9 mouse cellular contexts compared by ENCODE assay signal in the genomic region with DNA sequence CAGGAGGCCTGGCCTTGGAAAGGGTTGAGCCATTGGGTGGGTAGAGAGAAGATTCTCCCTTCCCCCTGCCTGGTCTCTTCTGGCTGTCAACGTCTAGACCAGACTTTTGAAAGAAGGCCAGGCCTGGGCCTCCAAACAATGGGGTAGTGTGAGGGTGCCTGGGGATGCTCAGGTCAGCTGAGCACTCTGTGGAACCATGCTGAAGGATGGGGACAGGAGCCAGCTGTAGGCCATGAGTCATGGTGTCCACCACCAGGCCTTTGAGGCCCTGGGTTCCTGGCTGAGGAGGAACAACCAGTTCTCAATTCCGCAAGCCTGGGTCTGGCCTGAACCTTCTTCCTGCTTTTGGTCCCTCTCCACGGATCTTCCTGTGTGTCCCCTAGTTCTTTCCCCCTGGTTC. TPM values are rescaled to one million over a fixed set of nuclear protein-coding genes. Genes with fewer than 3 reads are reported as not detected.
A peak's percentile ranks its signal among the peaks of the same experiment; 100 is the strongest.
DNase-seq lines count a peak whose midpoint lies in the region; ATAC-seq lines count a peak whose summit lies in the region.
"Had no signal": no experiment of that assay in that cellular context is flagged by ENCODE, and none has a peak within 500 bp of the region (broad histone marks: within the 10 kb centered on the region; RNA-seq: fewer than 3 reads in every experiment).

No protein-coding gene starts in this region.

- no peaks in the 10 kb centered on the region for H3K36me3 ChIP-seq in heart, embryonic 11.5 days (ENCODE audit: control insufficient read depth, insufficient read depth, low read length)
- no peaks in the 10 kb centered on the region for H3K36me3 ChIP-seq in hindbrain, embryonic 14.5 days (replicated peaks; ENCODE audit: control insufficient read depth, insufficient read depth)

- no peak for ATAC-seq in heart, embryonic 11.5 days (replicated peaks; ENCODE audit: insufficient number of reproducible peaks, low FRiP score, low TSS enrichment)
- no peak for ATAC-seq in hindbrain, embryonic 14.5 days (ENCODE audit: low FRiP score)

- H3K4me1 ChIP-seq in heart, embryonic 11.5 days (ENCODE audit: control insufficient read depth, insufficient read depth, low read length), result peaks cover 9% of the 10 kb centered on the region; the same call in 1 of the 2 replicates
- H3K4me1 ChIP-seq in brown adipose tissue, adult 24 weeks (ENCODE audit: control insufficient read depth, insufficient read depth, insufficient read length, low read length), result peaks cover 11% of the 10 kb centered on the region
- H3K4me1 ChIP-seq in hindbrain, embryonic 14.5 days (replicated peaks; ENCODE audit: control insufficient read depth, insufficient read depth, low read length), result no peaks in the 10 kb centered on the region

- H3K4me3 ChIP-seq in heart, embryonic 11.5 days (ENCODE audit: low read depth, low read length), result no peak overlapping the region
- no peak overlapping the region for H3K4me3 ChIP-seq in brown adipose tissue, adult 24 weeks (ENCODE audit: insufficient read depth, low read depth, low read length)
- no peak overlapping the region for H3K4me3 ChIP-seq in hindbrain, embryonic 14.5 days (replicated peaks; ENCODE audit: low read length)

- H3K27me3 ChIP-seq in heart, embryonic 11.5 days (ENCODE audit: control insufficient read depth, insufficient read depth, low read length), result no peaks in the 10 kb centered on the region
- H3K27me3 ChIP-seq in hindbrain, embryonic 14.5 days (ENCODE audit: control insufficient read depth, insufficient read depth, low read length), result no peaks in the 10 kb centered on the region

- 54% methylated on average over 3 of the region's 3 CpGs for WGBS in heart, embryonic 11.5 days (ENCODE audit: insufficient replicate concordance)
- WGBS in hindbrain, embryonic 14.5 days, result 56% methylated on average over 3 of the region's 3 CpGs

- H3K9ac ChIP-seq in heart, embryonic 11.5 days (ENCODE audit: low read depth, low read length), result no peak overlapping the region
- H3K9ac ChIP-seq in hindbrain, embryonic 14.5 days, result no peak overlapping the region

- DNase-seq in heart, adult 11 months, result peak; percentile 99
- DNase-seq in 3134 (ENCODE audit: extremely low read depth, insufficient read length, low spot score), result peak; percentile 78
- DNase-seq in heart, postnatal 4 days, result peak; percentile 62
- no peak for DNase-seq in neural tube, embryonic 10.5 days (ENCODE audit: extremely low spot score, low spot score)
- DNase-seq in hindbrain, embryonic 14.5 days (ENCODE audit: low spot score), result no peak
- DNase-seq in urinary bladder, postnatal 10 days (ENCODE audit: low spot score), result no peak

- H3K27ac ChIP-seq in heart, embryonic 11.5 days (ENCODE audit: low read depth, low read length), result no peak overlapping the region
- peak overlapping the region; percentile 77 for H3K27ac ChIP-seq in brown adipose tissue, adult 24 weeks (replicated peaks; ENCODE audit: low read depth, low read length)
- no peak overlapping the region for H3K27ac ChIP-seq in hindbrain, embryonic 14.5 days
- H3K27ac ChIP-seq: kidney, postnatal 0 days had no signal

- H3K4me2 ChIP-seq in heart, embryonic 11.5 days, result no peak overlapping the region
- no peak overlapping the region for H3K4me2 ChIP-seq in hindbrain, embryonic 14.5 days (replicated peaks)

- no peaks in the 10 kb centered on the region for H3K9me3 ChIP-seq in heart, embryonic 11.5 days (replicated peaks; ENCODE audit: control insufficient read depth, low read length)
- no peaks in the 10 kb centered on the region for H3K9me3 ChIP-seq in hindbrain, embryonic 14.5 days (ENCODE audit: control insufficient read depth, low read length)

RNA-seq across cellular contexts. Expression of a gene that starts 8.2 kb away (rescaled TPM):
- polyA plus RNA-seq in heart, embryonic 11.5 days (2014; fragmentation: Nextera tagmentation; extraction: Ambion mirVana), result 4.2 and 5.2 TPM in 2 replicates
- 2.7 and 3.0 TPM in 2 replicates for polyA plus RNA-seq in brown adipose tissue, adult 24 weeks (2012; ENCODE audit: insufficient read depth, insufficient read length, missing spikeins)
- total RNA-seq in heart, postnatal 4 days (2021), result 1 to 10 TPM; 6.1 to 7.9 TPM
- polyA plus RNA-seq in hindbrain, embryonic 14.5 days (2014; fragmentation: Nextera tagmentation; extraction: Ambion mirVana), result 18.7 and 21.4 TPM in 2 replicates

RNA-seq across cellular contexts. Expression of a gene that starts 20.0 kb away (rescaled TPM):
- 12.7 and 14.2 TPM in 2 replicates for polyA plus RNA-seq in heart, embryonic 11.5 days (2014; fragmentation: Nextera tagmentation; extraction: Ambion mirVana)
- 4.3 and 4.8 TPM in 2 replicates for polyA plus RNA-seq in brown adipose tissue, adult 24 weeks (2012; ENCODE audit: insufficient read depth, insufficient read length, missing spikeins)
- total RNA-seq in heart, postnatal 4 days (2021), result 10 to 100 TPM in 1 of 2 experiments, 1 to 10 TPM in 1; 8.8 to 10.3 TPM
- 10.1 and 10.5 TPM in 2 replicates for polyA plus RNA-seq in hindbrain, embryonic 14.5 days (2014; fragmentation: Nextera tagmentation; extraction: Ambion mirVana)

RNA-seq across cellular contexts. Expression of a gene that starts 39.6 kb away (rescaled TPM):
- 166 and 173 TPM in 2 replicates for polyA plus RNA-seq in heart, embryonic 11.5 days (2014; fragmentation: Nextera tagmentation; extraction: Ambion mirVana)
- polyA plus RNA-seq in brown adipose tissue, adult 24 weeks (2012; ENCODE audit: insufficient read depth, insufficient read length, missing spikeins), result 62.4 and 72.7 TPM in 2 replicates
- total RNA-seq in heart, postnatal 4 days (2021), result 100 to 1,000 TPM; 202 to 209 TPM
- polyA plus RNA-seq in hindbrain, embryonic 14.5 days (2014; fragmentation: Nextera tagmentation; extraction: Ambion mirVana), result 225 and 234 TPM in 2 replicates

Comparison
In these comparisons a context has a peak if more than half of its experiments do, and no peak if none do; other contexts are left out.
1. DNase-seq: peak in heart, adult 11 months (single experiment), 3134 (single experiment) and heart, postnatal 4 days (single experiment); none in neural tube, embryonic 10.5 days (single experiment), hindbrain, embryonic 14.5 days (single experiment) and urinary bladder, postnatal 10 days (single experiment).